Mouse (Mus musculus) MEL (cell line): ENCODE data around the gene Acvr2a. TPM values are rescaled to one million over a fixed set of nuclear protein-coding genes. Genes with fewer than 3 reads are reported as not detected.

Experiments used
- DNase-seq: peaks from one replicate; pipeline ENCODE4 v3.0.0; 2011; ENCODE audit warnings: low read depth, low spot score
- H3K27ac ChIP-seq: 2 replicates; pipeline ENCODE4 v1.5.1; 2012; ENCODE audit warnings: low read depth, mild to moderate bottlenecking, control low read depth, low read length, moderate library complexity; ENCODE audit not compliant: control insufficient read depth
- H3K27me3 ChIP-seq, 2 experiments: fragments of 150-350 bp in 1 of 2; sonication (generic) in 1 of 2; 2 replicates each; pipeline ENCODE4 v1.6.1; 2012; ENCODE audit warnings: low read length in 2 of 2, mild to moderate bottlenecking in 2 of 2, improper control_type of control experiment in 1 of 2, moderate library complexity in 1 of 2; ENCODE audit not compliant: insufficient read depth in 2 of 2, control insufficient read depth in 1 of 2
- H3K36me3 ChIP-seq, 2 experiments: 2 replicates each; pipeline ENCODE4 v1.6.1; 2012 to 2014; ENCODE audit warnings: low read length in 2 of 2, improper control_type of control experiment in 1 of 2, inconsistent platforms in 1 of 2, mild to moderate bottlenecking in 1 of 2; ENCODE audit not compliant: insufficient read depth in 2 of 2, control insufficient read depth in 1 of 2
- H3K4me1 ChIP-seq, 2 experiments: fragments of 150-350 bp in 1 of 2; sonication (generic) in 1 of 2; 2 replicates each; pipeline ENCODE4 v1.6.1; 2012; ENCODE audit warnings: low read length in 2 of 2, improper control_type of control experiment in 1 of 2, mild to moderate bottlenecking in 1 of 2; ENCODE audit not compliant: insufficient read depth in 2 of 2, control insufficient read depth in 1 of 2
- H3K4me3 ChIP-seq, 2 experiments: fragments of 150-350 bp in 1 of 2; sonication (generic) in 1 of 2; 2 replicates each; pipeline ENCODE4 v1.5.1; 2012; ENCODE audit warnings: low read depth in 2 of 2, low read length in 2 of 2, mild to moderate bottlenecking in 2 of 2, moderate library complexity in 2 of 2, control low read depth in 1 of 2, improper control_type of control experiment in 1 of 2; ENCODE audit not compliant: control insufficient read depth in 1 of 2, insufficient read depth in 1 of 2
- H3K79me2 ChIP-seq: 2 replicates; pipeline ENCODE4 v1.6.1; 2012; ENCODE audit warnings: mild to moderate bottlenecking, low read length, moderate library complexity; ENCODE audit not compliant: control insufficient read depth, poor library complexity, insufficient read depth
- H3K9ac ChIP-seq: 2 replicates; pipeline ENCODE4 v1.6.1; 2012; ENCODE audit warnings: low read depth, mild to moderate bottlenecking, control low read depth, low read length, moderate library complexity; ENCODE audit not compliant: control insufficient read depth, poor library complexity, severe bottlenecking
- H3K9me3 ChIP-seq: fragments of 150-350 bp; sonication (generic); replicated peaks from 2 replicates; pipeline ENCODE4 v1.6.1; 2012; ENCODE audit warnings: mild to moderate bottlenecking, low read length, improper control_type of control experiment, moderate library complexity; ENCODE audit not compliant: insufficient read depth
- BHLHE40 ChIP-seq: IDR thresholded peaks from 2 replicates; pipeline ENCODE4 v1.6.1; 2012; ENCODE audit warnings: low read depth, mild to moderate bottlenecking, inconsistent platforms, low read length, improper control_type of control experiment, borderline replicate concordance
- CHD1 ChIP-seq: IDR thresholded peaks from 2 replicates; pipeline ENCODE4 v1.6.1; 2012; ENCODE audit warnings: low read depth, mild to moderate bottlenecking, inconsistent platforms, low read length, improper control_type of control experiment
- E2F4 ChIP-seq: IDR thresholded peaks from 2 replicates; pipeline ENCODE4 v1.6.1; 2011; ENCODE audit warnings: low read depth, low read length, improper control_type of control experiment, borderline replicate concordance
- ELF1 ChIP-seq: IDR thresholded peaks from 2 replicates; pipeline ENCODE4 v1.6.1; 2014; ENCODE audit warnings: low read depth, mild to moderate bottlenecking, inconsistent platforms, low read length, improper control_type of control experiment, moderate library complexity
- EP300 ChIP-seq, 2 experiments: IDR thresholded peaks; 2 replicates each; pipeline ENCODE4 v1.6.1; 2011; ENCODE audit warnings: improper control_type of control experiment in 2 of 2, low read length in 2 of 2, low read depth in 1 of 2, mild to moderate bottlenecking in 1 of 2
- ETS1 ChIP-seq: IDR thresholded peaks from 2 replicates; pipeline ENCODE4 v1.6.1; 2012; ENCODE audit warnings: low read depth, mild to moderate bottlenecking, inconsistent platforms, low read length, improper control_type of control experiment, moderate library complexity
- GABPA ChIP-seq: IDR thresholded peaks from 2 replicates; pipeline ENCODE4 v1.6.1; 2012; ENCODE audit warnings: low read depth, mild to moderate bottlenecking, inconsistent platforms, low read length, improper control_type of control experiment, moderate library complexity
- GATA1 ChIP-seq: IDR thresholded peaks from 2 replicates; pipeline ENCODE4 v1.6.1; 2011; ENCODE audit warnings: low read depth, low read length, improper control_type of control experiment
- KAT2A ChIP-seq: conservative IDR thresholded peaks from 2 replicates; pipeline ENCODE4 v1.6.1; 2012; ENCODE audit warnings: low read depth, low read length, improper control_type of control experiment, inconsistent platforms
- MAX ChIP-seq: IDR thresholded peaks from 2 replicates; pipeline ENCODE4 v1.6.1; 2011; ENCODE audit warnings: low read length, improper control_type of control experiment
- MAZ ChIP-seq: IDR thresholded peaks from 2 replicates; pipeline ENCODE4 v1.6.1; 2012; ENCODE audit warnings: low read depth, mild to moderate bottlenecking, inconsistent platforms, low read length, improper control_type of control experiment
- MYB ChIP-seq: IDR thresholded peaks from 2 replicates; pipeline ENCODE4 v1.6.1; 2011; ENCODE audit warnings: mild to moderate bottlenecking, low read depth, low read length, improper control_type of control experiment
- MYC ChIP-seq: IDR thresholded peaks from 2 replicates; pipeline ENCODE4 v1.6.1; 2011; ENCODE audit warnings: low read depth, mild to moderate bottlenecking, low read length, improper control_type of control experiment, moderate library complexity
- NELFE ChIP-seq: IDR thresholded peaks from 2 replicates; pipeline ENCODE4 v1.6.1; 2011; ENCODE audit warnings: low read depth, low read length, improper control_type of control experiment
- NRF1 ChIP-seq: IDR thresholded peaks from 2 replicates; pipeline ENCODE4 v1.6.1; 2014; ENCODE audit warnings: low read depth, mild to moderate bottlenecking, inconsistent platforms, low read length, improper control_type of control experiment, moderate library complexity; ENCODE audit not compliant: poor library complexity, insufficient read depth, severe bottlenecking
- POLR2A ChIP-seq, 2 experiments: IDR thresholded peaks; 2 replicates each; pipeline ENCODE4 v1.6.1; 2011 to 2012; ENCODE audit warnings: low read length in 2 of 2, mild to moderate bottlenecking in 2 of 2, control low read depth in 1 of 2, improper control_type of control experiment in 1 of 2, low read depth in 1 of 2, moderate library complexity in 1 of 2; ENCODE audit not compliant: control insufficient read depth in 1 of 2, insufficient read depth in 1 of 2, poor library complexity in 1 of 2
- POLR2AphosphoS2 ChIP-seq: IDR thresholded peaks from 2 replicates; pipeline ENCODE4 v1.6.1; 2011; ENCODE audit warnings: low read length, improper control_type of control experiment
- POLR2AphosphoS5 ChIP-seq: IDR thresholded peaks from 2 replicates; pipeline ENCODE4 v1.6.1; 2012; ENCODE audit warnings: low read depth, borderline replicate concordance, mild to moderate bottlenecking, inconsistent platforms, low read length, moderate library complexity, mixed read lengths
- RCOR1 ChIP-seq: IDR thresholded peaks from 2 replicates; pipeline ENCODE4 v1.6.1; 2012; ENCODE audit warnings: low read depth, mild to moderate bottlenecking, inconsistent platforms, low read length, improper control_type of control experiment
- SIN3A ChIP-seq: IDR thresholded peaks from 2 replicates; pipeline ENCODE4 v1.6.1; 2012; ENCODE audit warnings: low read length, improper control_type of control experiment, inconsistent platforms
- SMC3 ChIP-seq: IDR thresholded peaks from 2 replicates; pipeline ENCODE4 v1.6.1; 2011; ENCODE audit warnings: low read depth, low read length, improper control_type of control experiment
- TAL1 ChIP-seq: IDR thresholded peaks from 2 replicates; pipeline ENCODE4 v1.6.1; 2012; ENCODE audit warnings: mild to moderate bottlenecking, inconsistent platforms, low read length, moderate library complexity, mixed read lengths
- TCF12 ChIP-seq: IDR thresholded peaks from 2 replicates; pipeline ENCODE4 v1.6.1; 2014; ENCODE audit warnings: low read depth, mild to moderate bottlenecking, inconsistent platforms, low read length, improper control_type of control experiment, moderate library complexity
- UBTF ChIP-seq: IDR thresholded peaks from 2 replicates; pipeline ENCODE4 v1.6.1; 2012; ENCODE audit warnings: low read depth, mild to moderate bottlenecking, inconsistent platforms, low read length, improper control_type of control experiment, moderate library complexity, borderline replicate concordance; ENCODE audit not compliant: insufficient read depth
- USF1 ChIP-seq: IDR thresholded peaks from 2 replicates; pipeline ENCODE4 v1.6.1; 2014; ENCODE audit warnings: low read depth, mild to moderate bottlenecking, inconsistent platforms, low read length, improper control_type of control experiment, moderate library complexity
- USF2 ChIP-seq, 2 experiments: IDR thresholded peaks; 2 replicates each; pipeline ENCODE4 v1.6.1; 2011 to 2012; ENCODE audit warnings: improper control_type of control experiment in 2 of 2, low read length in 2 of 2, borderline replicate concordance in 1 of 2, inconsistent platforms in 1 of 2, low read depth in 1 of 2, mild to moderate bottlenecking in 1 of 2; ENCODE audit not compliant: insufficient read depth in 1 of 2
- ZC3H11A ChIP-seq: IDR thresholded peaks from 2 replicates; pipeline ENCODE4 v1.6.1; 2012; ENCODE audit warnings: low read depth, mild to moderate bottlenecking, inconsistent platforms, low read length, improper control_type of control experiment
- ZKSCAN1 ChIP-seq: IDR thresholded peaks from 2 replicates; pipeline ENCODE4 v1.6.1; 2012; ENCODE audit warnings: low read depth, mild to moderate bottlenecking, inconsistent platforms, low read length, improper control_type of control experiment, moderate library complexity
- ZMIZ1 ChIP-seq: IDR thresholded peaks from 2 replicates; pipeline ENCODE4 v1.6.1; 2012; ENCODE audit warnings: low read depth, mild to moderate bottlenecking, inconsistent platforms, low read length, improper control_type of control experiment, moderate library complexity
- polyA plus RNA-seq, 2 experiments: library from polyadenylated mRNA; stranded (reverse) in 1 of 2; unstranded in 1 of 2; fragments of >175 nt in 1 of 2; fragments of >200 nt in 1 of 2; gene quantifications; 2 replicates each; pipeline versions ENCODE4 v1.2.1 to v1.2.4; 2012; ENCODE audit warnings: low replicate concordance in 2 of 2, low read depth in 1 of 2; ENCODE audit not compliant: insufficient read length in 2 of 2, insufficient read depth in 1 of 2, missing spikeins in 1 of 2
- total RNA-seq: library from RNA; depleted of rRNA; stranded (reverse); fragments of 300-350 nt; gene quantifications from 2 replicates; pipeline ENCODE4 v1.2.3, GENCODE M21; 2012

Gene Acvr2a
- total and polyA plus RNA-seq, 3 experiments, result 2.2 to 3.5 TPM; not detected in 1

DNA sequence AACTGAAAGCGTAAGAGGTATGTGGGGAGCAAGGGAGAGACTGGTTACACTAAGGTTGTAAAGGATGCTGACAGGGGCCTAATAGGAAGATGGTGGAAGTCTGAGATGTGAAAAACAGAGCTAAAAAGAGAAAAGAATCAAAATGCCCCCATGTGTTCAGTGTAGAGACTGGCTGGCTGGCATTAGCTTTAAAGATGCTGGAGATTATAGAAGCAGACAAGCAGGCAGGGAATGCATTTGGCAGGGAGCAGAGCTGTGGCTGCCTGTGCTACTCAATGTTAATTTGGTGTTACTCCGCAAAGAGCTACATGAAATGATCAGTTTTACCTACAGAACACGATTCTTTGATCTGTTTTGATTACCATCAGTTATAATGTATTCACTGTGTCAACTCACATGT is 43.3 kb upstream of the Acvr2a start:
- no peaks in the 10 kb centered on the region for H3K27me3 ChIP-seq
- no peak for DNase-seq
- no peak overlapping the region for H3K4me3 ChIP-seq
- H3K36me3 ChIP-seq, result no peaks in the 10 kb centered on the region
- H3K79me2 ChIP-seq, result no peaks in the 10 kb centered on the region
- no peak overlapping the region for H3K27ac ChIP-seq
- TF ChIP-seq BHLHE40 (no peak), TCF12 (no peak), GABPA (no peak), NELFE (no peak), MAX (no peak), CHD1 (no peak), ZC3H11A (no peak), ZKSCAN1 (no peak), TAL1 (no peak), GATA1 (no peak), RCOR1 (no peak), POLR2AphosphoS2 (no peak), MAZ (no peak), EP300 (IDR thresholded peaks at IDR 0.05; ENCODE audit: low read depth in 1 of 2, low read length in 2 of 2) (no peak), ETS1 (no peak), UBTF (no peak), NRF1 (no peak)
- no peak overlapping the region for H3K9ac ChIP-seq
- H3K4me1 ChIP-seq, result no peaks in the 10 kb centered on the region
- no peaks in the 10 kb centered on the region for H3K9me3 ChIP-seq

DNA sequence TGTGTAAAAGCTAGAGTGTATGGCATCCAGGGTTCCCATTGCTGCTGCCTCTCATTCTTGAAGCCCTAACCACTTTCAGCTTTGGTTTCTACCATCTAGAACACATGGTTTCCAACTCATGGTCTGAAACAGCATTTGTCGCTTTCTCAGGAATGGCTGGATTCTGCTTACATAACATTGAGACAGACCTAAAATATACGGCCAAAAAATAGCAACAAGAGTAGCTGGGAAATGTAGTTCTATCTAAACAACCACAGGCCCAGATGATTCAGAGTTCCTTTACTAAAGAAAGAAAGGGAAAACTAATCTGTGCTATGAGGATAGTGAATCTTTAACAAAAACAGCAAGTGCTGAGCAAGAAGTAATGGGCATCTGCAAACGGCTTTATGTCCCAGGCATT is 38.6 kb upstream of the Acvr2a start:
- Histone ChIP-seq H3K79me2 (no peaks in the 10 kb centered on the region), H3K27ac (no peak overlapping the region), H3K4me3 (no peak overlapping the region), H3K9me3 (no peaks in the 10 kb centered on the region), H3K36me3 (no peaks in the 10 kb centered on the region), H3K4me1 (no peaks in the 10 kb centered on the region), H3K27me3 (no peaks in the 10 kb centered on the region; a peak in 1 of 4 replicates), H3K9ac (no peak overlapping the region)
- no peak for DNase-seq
- no peak for TF ChIP-seq GATA1
- no peak for TF ChIP-seq BHLHE40
- TF ChIP-seq ETS1, result no peak
- no peak for TF ChIP-seq MYC
- no peak for TF ChIP-seq SIN3A
- no peak for TF ChIP-seq NELFE
- no peak for TF ChIP-seq ELF1
- TF ChIP-seq USF1, result no peak
- TF ChIP-seq SMC3, result no peak
- no peak for TF ChIP-seq GABPA
- no peak for TF ChIP-seq MYB
- no peak for TF ChIP-seq E2F4
- no peak for TF ChIP-seq USF2 (IDR thresholded peaks at IDR 0.05; ENCODE audit: borderline replicate concordance in 1 of 2, insufficient read depth in 1 of 2, low read depth in 1 of 2, low read length in 2 of 2)
- no peak for TF ChIP-seq POLR2A (IDR thresholded peaks at IDR 0.05; ENCODE audit: control insufficient read depth in 1 of 2, insufficient read depth in 1 of 2, low read depth in 1 of 2, low read length in 2 of 2, poor library complexity in 1 of 2)
- TF ChIP-seq POLR2AphosphoS5, result no peak
- no peak for TF ChIP-seq ZC3H11A
- TF ChIP-seq ZMIZ1, result no peak
- TF ChIP-seq KAT2A, result no peak
